Mouse (Mus musculus) liver, embryonic 14.5 days (tissue): ENCODE results near the gene Snrnp35. TPM values are rescaled to one million over a fixed set of nuclear protein-coding genes. Genes with fewer than 3 reads are reported as not detected.
"Not testable (repeated sequence)": the region's sequence is repeated elsewhere in the genome, so short reads cannot be mapped to it uniquely, and the experiment has no call there.

Experiments
- ATAC-seq: fragments of 200-750 bp; cut with Nextera tagmentation; 2 replicates; pipeline ENCODE4 v1.8.0; 2017; ENCODE audit warnings: moderate number of reproducible peaks, mild to moderate bottlenecking, moderate library complexity; ENCODE audit not compliant: insufficient read depth
- DNase-seq, 3 experiments: peaks; one replicate each; pipeline ENCODE4 v3.0.0-alpha.2; 2012 to 2013; ENCODE audit warnings: low read depth in 3 of 3, low spot score in 3 of 3
- H3K27ac ChIP-seq: fragments of 300-500 bp; sonication (generic); 2 replicates; pipeline ENCODE4 v1.5.1; 2014; ENCODE audit warnings: moderate library complexity, mild to moderate bottlenecking, control low read depth, inconsistent platforms
- H3K27me3 ChIP-seq: fragments of 300-500 bp; sonication (generic); 2 replicates; pipeline ENCODE4 v1.6.1; 2014; ENCODE audit warnings: mild to moderate bottlenecking, low read length, moderate library complexity; ENCODE audit not compliant: control insufficient read depth, insufficient read depth
- H3K36me3 ChIP-seq: fragments of 300-500 bp; sonication (generic); replicated peaks from 2 replicates; pipeline ENCODE4 v1.6.1; 2014; ENCODE audit warnings: low read depth; ENCODE audit not compliant: control insufficient read depth, insufficient read depth
- H3K4me1 ChIP-seq, 2 experiments: fragments of 200-500 bp in 1 of 2; fragments of 300-500 bp in 1 of 2; sonication (generic) in 1 of 2; replicated peaks; 2 replicates each; pipeline ENCODE4 v1.6.1; 2012 to 2014; ENCODE audit warnings: antibody characterized with exemption in 1 of 2, inconsistent platforms in 1 of 2, low read length in 1 of 2; ENCODE audit not compliant: control insufficient read depth in 2 of 2, insufficient read depth in 2 of 2
- H3K4me2 ChIP-seq: fragments of 300-500 bp; sonication (generic); 2 replicates; pipeline ENCODE4 v1.6.1; 2014; ENCODE audit warnings: low read depth, mild to moderate bottlenecking, control low read depth, moderate library complexity
- H3K4me3 ChIP-seq, 2 experiments: fragments of 200-500 bp in 1 of 2; fragments of 300-500 bp in 1 of 2; sonication (generic) in 1 of 2; 2 replicates each; pipeline ENCODE4 v1.5.1; 2012 to 2014; ENCODE audit warnings: low read depth in 2 of 2, low read length in 2 of 2, mild to moderate bottlenecking in 2 of 2, control low read depth in 1 of 2, inconsistent platforms in 1 of 2, moderate library complexity in 1 of 2; ENCODE audit not compliant: insufficient read depth in 1 of 2
- H3K9ac ChIP-seq: fragments of 300-500 bp; sonication (generic); replicated peaks from 2 replicates; pipeline ENCODE4 v1.6.1; 2014; ENCODE audit warnings: mild to moderate bottlenecking, control low read depth, moderate library complexity
- H3K9me3 ChIP-seq: fragments of 300-500 bp; sonication (generic); 2 replicates; pipeline ENCODE4 v1.6.1; 2016; ENCODE audit warnings: low read length, mixed read lengths; ENCODE audit not compliant: control insufficient read depth
- CTCF ChIP-seq: IDR thresholded peaks from 2 replicates; pipeline ENCODE4 v1.5.1; 2016; ENCODE audit warnings: antibody characterized with exemption, low read depth, control low read depth
- EP300 ChIP-seq: IDR thresholded peaks from 2 replicates; pipeline ENCODE4 v1.6.1; 2016; ENCODE audit warnings: antibody characterized with exemption, low read depth
- WGBS: fragments of 180-500 bp; shearing (Covaris S2); extraction: QIAGEN DNeasy Blood & Tissue Kit; methylation state at CpG from one replicate; pipeline ENCODE4 v1.1.7; 2014; ENCODE audit not compliant: insufficient replicate concordance; 5-methylcytosine and 5-hydroxymethylcytosine counted together
- polyA plus RNA-seq, 2 experiments: library from polyadenylated mRNA; depleted of rRNA in 1 of 2; stranded (reverse) in 1 of 2; unstranded in 1 of 2; fragments of >200 nt; fragmentation: Nextera tagmentation in 1 of 2; extraction: Ambion mirVana in 1 of 2; gene quantifications; 2 replicates each; pipeline versions ENCODE4 v1.2.1 to v1.2.3; 2012 to 2014

Snrnp35 gene
- polyA plus RNA-seq, 2 experiments: 5.8 to 7.4 TPM

DNA sequence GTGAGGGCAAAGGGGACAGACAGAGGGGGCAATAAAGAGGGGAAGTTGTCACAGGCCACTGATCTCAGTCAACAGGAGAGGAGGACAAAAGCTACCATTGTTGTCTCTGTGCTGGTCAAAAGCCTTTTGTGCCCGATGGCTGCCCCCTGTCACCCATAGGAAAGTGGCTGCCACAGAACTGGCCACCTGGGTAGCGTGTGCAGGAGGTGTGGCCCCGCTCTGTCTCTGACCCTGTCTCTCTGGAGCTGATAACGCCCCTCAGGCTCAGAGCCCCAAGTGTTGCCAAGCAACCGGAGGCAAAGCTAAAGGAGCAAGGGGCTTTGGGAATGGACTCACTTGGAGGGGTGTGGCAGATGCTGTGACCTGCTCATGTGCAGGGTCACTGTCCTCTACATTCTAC is 16.1 kb downstream of the Snrnp35 start:
- WGBS: 22% methylated on average over 5 of the region's 5 CpGs

DNA sequence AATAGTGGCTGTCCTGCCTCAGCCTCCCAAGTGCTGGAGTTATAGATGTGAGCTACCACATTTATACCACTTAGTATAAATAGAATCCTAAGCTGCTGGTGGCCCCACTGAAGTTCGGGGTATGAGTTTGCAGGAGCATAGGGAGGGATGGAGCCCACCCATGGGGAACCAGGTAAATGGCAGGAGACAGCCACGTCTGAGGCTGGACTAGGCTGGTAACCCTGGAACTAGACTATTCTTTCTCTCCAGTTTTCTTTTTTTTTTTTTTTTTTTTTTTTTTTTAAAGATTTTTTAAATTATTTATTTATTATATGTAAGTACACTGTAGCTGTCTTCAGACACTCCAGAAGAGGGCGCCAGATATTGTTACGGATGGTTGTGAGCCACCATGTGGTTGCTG is 17.1 kb downstream of the Snrnp35 start:
- not testable (repeated sequence) for ATAC-seq, H3K9ac ChIP-seq, H3K36me3 ChIP-seq, H3K9me3 ChIP-seq, H3K4me2 ChIP-seq, H3K27ac ChIP-seq, H3K4me3 ChIP-seq, H3K27me3 ChIP-seq, DNase-seq
- peaks cover 13 to 21% of the 10 kb centered on the region in 2 experiments; a peak in 3 of 4 replicates for H3K4me1 ChIP-seq
- WGBS: 66% methylated on average over 2 of the region's 4 CpGs

More for the DNA sequence above, 16.1 kb downstream of the Snrnp35 start:
- TF ChIP-seq EP300 (no peak), CTCF (no peak)
- no peaks in the 10 kb centered on the region for H3K27me3 ChIP-seq
- no peaks in the 10 kb centered on the region for H3K9me3 ChIP-seq
- DNase-seq (no peak), ATAC-seq (peak; percentile 46)
- H3K4me3 ChIP-seq: no peak overlapping the region
- no peak overlapping the region for H3K9ac ChIP-seq
- H3K27ac ChIP-seq: no peak overlapping the region
- no peak overlapping the region for H3K4me2 ChIP-seq
- peaks cover 13 to 21% of the 10 kb centered on the region in 2 experiments; a peak in 3 of 4 replicates for H3K4me1 ChIP-seq
- H3K36me3 ChIP-seq: no peaks in the 10 kb centered on the region

DNA sequence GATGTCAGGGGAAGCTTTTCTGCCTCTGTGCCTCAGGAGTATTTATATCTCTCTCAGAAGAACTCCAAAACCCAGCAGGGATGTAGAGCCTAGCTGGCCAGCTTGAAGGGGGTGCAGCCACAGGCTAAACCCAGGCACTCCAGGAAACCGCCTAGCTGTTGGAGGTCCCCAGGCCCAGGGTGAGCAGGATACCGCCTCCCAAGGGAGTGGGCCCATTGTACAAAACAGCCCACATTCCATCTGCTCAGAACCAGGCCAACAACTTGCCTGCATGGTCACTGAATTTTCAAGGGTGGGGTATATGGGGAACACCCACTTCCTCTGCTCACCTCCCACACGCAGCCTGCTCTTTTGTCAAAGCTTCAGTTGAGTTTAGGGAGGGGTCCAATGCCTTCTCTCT is 17.6 kb downstream of the Snrnp35 start:
- H3K4me2 ChIP-seq: no peak overlapping the region
- peaks cover 13 to 21% of the 10 kb centered on the region in 2 experiments; a peak in 3 of 4 replicates for H3K4me1 ChIP-seq
- no peaks in the 10 kb centered on the region for H3K9me3 ChIP-seq
- no peaks in the 10 kb centered on the region for H3K36me3 ChIP-seq
- ATAC-seq (no peak), DNase-seq (no peak)
- no peaks in the 10 kb centered on the region for H3K27me3 ChIP-seq
- H3K4me3 ChIP-seq: no peak overlapping the region
- TF ChIP-seq EP300 (no peak), CTCF (no peak)
- no peak overlapping the region for H3K9ac ChIP-seq
- no peak overlapping the region for H3K27ac ChIP-seq
- WGBS: 84% methylated on average over 3 of the region's 3 CpGs

DNA sequence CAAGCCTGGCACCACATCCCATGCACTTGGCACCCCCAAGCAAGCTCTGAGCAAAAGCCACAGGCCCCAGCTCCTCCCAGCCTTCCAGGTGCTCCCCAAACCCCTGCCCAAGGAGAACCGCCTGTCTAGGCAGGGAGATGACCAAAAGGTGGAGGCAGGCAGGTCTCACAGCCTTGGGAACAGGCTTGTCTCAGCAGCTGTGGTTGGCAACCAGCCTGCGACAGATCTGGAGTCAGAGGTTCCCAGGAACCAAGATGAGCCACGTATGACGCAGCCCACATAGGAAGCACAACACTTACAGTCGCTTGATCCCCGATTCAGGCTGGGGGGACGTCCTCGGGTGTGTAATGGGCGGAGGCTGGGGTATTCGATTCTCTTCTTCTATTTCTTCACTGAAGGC is 18.6 kb downstream of the Snrnp35 start:
- H3K4me2 ChIP-seq: no peak overlapping the region
- H3K9ac ChIP-seq: no peak overlapping the region
- no peaks in the 10 kb centered on the region for H3K9me3 ChIP-seq
- no peaks in the 10 kb centered on the region for H3K36me3 ChIP-seq
- peaks cover 13 to 18% of the 10 kb centered on the region in 2 experiments; a peak in 3 of 4 replicates for H3K4me1 ChIP-seq
- no peak overlapping the region for H3K27ac ChIP-seq
- H3K4me3 ChIP-seq: no peak overlapping the region
- H3K27me3 ChIP-seq: no peaks in the 10 kb centered on the region
- TF ChIP-seq CTCF: no peak
- WGBS: 69% methylated on average over 10 of the region's 10 CpGs
- DNase-seq: no peak
- ATAC-seq: no peak

DNA sequence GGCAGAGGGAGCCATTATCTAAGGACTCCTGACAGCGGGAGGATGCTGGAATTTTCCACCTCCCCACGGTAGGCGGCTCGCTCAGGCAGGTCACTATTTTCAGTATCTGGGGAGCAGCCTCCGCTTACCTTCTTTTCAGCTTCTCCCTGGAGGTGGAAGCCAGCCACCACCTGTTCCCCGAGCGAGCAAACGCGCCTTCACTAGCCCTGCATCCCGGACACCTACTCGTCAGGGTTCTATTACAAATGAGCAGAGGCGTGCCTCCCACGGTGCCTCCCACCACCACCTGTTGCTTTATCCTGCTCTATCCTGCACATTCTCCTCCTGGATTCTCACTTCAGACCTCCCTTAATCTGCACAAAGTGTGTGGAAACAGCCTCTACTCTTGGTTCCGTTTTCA is 20.8 kb downstream of the Snrnp35 start:
- H3K4me3 ChIP-seq: no peak overlapping the region
- no peaks in the 10 kb centered on the region for H3K36me3 ChIP-seq
- TF ChIP-seq EP300: no peak
- no peak overlapping the region for H3K27ac ChIP-seq
- H3K9ac ChIP-seq: no peak overlapping the region
- no peak for DNase-seq
- H3K4me2 ChIP-seq: no peak overlapping the region
- no peaks in the 10 kb centered on the region for H3K27me3 ChIP-seq
- H3K4me1 ChIP-seq: peaks cover 5 to 6% of the 10 kb centered on the region in 2 experiments; a peak in 3 of 4 replicates
- 66% methylated on average over 14 of the region's 14 CpGs for WGBS
- no peaks in the 10 kb centered on the region for H3K9me3 ChIP-seq
- ATAC-seq: no peak

DNA sequence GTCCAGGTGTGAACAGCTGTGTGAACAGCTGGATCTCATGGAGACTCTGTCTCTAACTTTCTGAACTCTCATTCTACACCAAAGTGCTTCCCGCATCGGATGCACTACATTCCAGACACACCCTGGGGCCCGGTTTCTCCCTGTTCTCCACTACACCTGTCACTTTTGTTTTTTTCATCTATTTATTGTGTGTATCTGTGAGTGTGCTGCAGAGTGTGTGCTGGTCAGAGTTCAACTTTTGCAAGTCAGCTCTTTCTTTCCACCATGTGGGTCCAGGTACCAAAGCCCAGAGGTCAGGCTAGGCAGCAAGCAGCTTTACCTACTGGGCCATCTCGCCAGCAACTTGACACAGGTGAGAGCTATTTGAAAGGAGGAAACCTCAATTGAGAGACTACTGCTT is 22.3 kb downstream of the Snrnp35 start:
- no peak overlapping the region for H3K4me2 ChIP-seq
- H3K9me3 ChIP-seq: no peaks in the 10 kb centered on the region
- no peak overlapping the region for H3K4me3 ChIP-seq
- WGBS: 81% methylated on average over 4 of the region's 4 CpGs
- DNase-seq (no peak), ATAC-seq (no peak)
- no peaks in the 10 kb centered on the region for H3K4me1 ChIP-seq
- no peak overlapping the region for H3K27ac ChIP-seq
- no peaks in the 10 kb centered on the region for H3K36me3 ChIP-seq
- no peaks in the 10 kb centered on the region for H3K27me3 ChIP-seq
- TF ChIP-seq EP300 (no peak), CTCF (no peak)
- H3K9ac ChIP-seq: no peak overlapping the region
